Mouse (Mus musculus): ENCODE results near the gene Notum. TPM values are rescaled to one million over a fixed set of nuclear protein-coding genes. Genes with fewer than 3 reads are reported as not detected.

The Notum gene
- polyA plus RNA-seq, 1 experiment from 2014 or later = 0.29 TPM

GRCm38 (mm10) chr11:120625152-120625775 is 35.7 kb downstream of the Notum start, which contains the start of gene Sirt7:
Gene Sirt7, minus strand, starts transcription at chr11:120625240.
- Histone ChIP-seq H3K9ac (replicated peaks) (peak within 1 kb of the TSS; percentile 98), H3K27me3 (ENCODE audit: insufficient read depth, low read length) (no peaks in the 10 kb centered on the region), H3K36me3 (replicated peaks; ENCODE audit: insufficient read depth, low read length) (peaks cover 43% of the 10 kb centered on the region), H3K27ac (ENCODE audit: low read depth) (peak within 1 kb of the TSS; percentile 97), H3K4me1 (ENCODE audit: insufficient read depth) (peaks cover 58% of the 10 kb centered on the region), H3K4me2 (ENCODE audit: low read depth, low read length) (peak within 1 kb of the TSS; percentile 78), H3K9me3 (ENCODE audit: low read length) (no peaks in the 10 kb centered on the region), H3K4me3 (ENCODE audit: low read depth, low read length) (peak within 1 kb of the TSS; percentile 99)
- 14% methylated on average over 5 of the region's 5 CpGs for WGBS (ENCODE audit: insufficient replicate concordance)
- ATAC-seq = no peak
- no peak for DNase-seq
- TF ChIP-seq EP300 (IDR thresholded peaks at IDR 0.05; ENCODE audit: low read depth) = peak; percentile 20; the same call in 1 of the 2 replicates
- no peak for TF ChIP-seq CTCF (IDR thresholded peaks at IDR 0.05; ENCODE audit: low read depth)

GRCm38 (mm10) chr11:120624680-120625111 is 36.3 kb downstream of the Notum start:
- H3K27me3 ChIP-seq (ENCODE audit: insufficient read depth, low read length) = no peaks in the 10 kb centered on the region
- DNase-seq = peak; percentile 89
- peaks cover 49% of the 10 kb centered on the region for H3K36me3 ChIP-seq (replicated peaks; ENCODE audit: insufficient read depth, low read length)
- no peaks in the 10 kb centered on the region for H3K9me3 ChIP-seq (ENCODE audit: low read length)
- WGBS (ENCODE audit: insufficient replicate concordance) = under 1% methylated on average over 46 of the region's 53 CpGs
- peak overlapping the region; percentile 99 for H3K4me3 ChIP-seq (ENCODE audit: low read depth, low read length)
- peaks cover 52% of the 10 kb centered on the region for H3K4me1 ChIP-seq (ENCODE audit: insufficient read depth)
- TF ChIP-seq CTCF (IDR thresholded peaks at IDR 0.05; ENCODE audit: low read depth) (no peak), EP300 (IDR thresholded peaks at IDR 0.05; ENCODE audit: low read depth) (no peak)
- H3K9ac ChIP-seq (replicated peaks) = peak overlapping the region; percentile 98
- peak overlapping the region; percentile 78 for H3K4me2 ChIP-seq (ENCODE audit: low read depth, low read length)
- peak; percentile 63 for ATAC-seq
- peak overlapping the region; percentile 97 for H3K27ac ChIP-seq (ENCODE audit: low read depth)

GRCm38 (mm10) chr11:120623961-120624679 is 36.9 kb downstream of the Notum start:
- peak overlapping the region; percentile 78 for H3K4me2 ChIP-seq (ENCODE audit: low read depth, low read length)
- H3K36me3 ChIP-seq (replicated peaks; ENCODE audit: insufficient read depth, low read length) = peaks cover 53% of the 10 kb centered on the region
- DNase-seq (peak; percentile 84), ATAC-seq (peak; percentile 78)
- H3K9ac ChIP-seq (replicated peaks) = peak overlapping the region; percentile 98
- peaks cover 46% of the 10 kb centered on the region for H3K4me1 ChIP-seq (ENCODE audit: insufficient read depth)
- H3K27me3 ChIP-seq (ENCODE audit: insufficient read depth, low read length) = no peaks in the 10 kb centered on the region
- TF ChIP-seq EP300 (IDR thresholded peaks at IDR 0.05; ENCODE audit: low read depth) (no peak), CTCF (IDR thresholded peaks at IDR 0.05; ENCODE audit: low read depth) (peak; percentile 87)
- 11% methylated on average over 30 of the region's 30 CpGs for WGBS (ENCODE audit: insufficient replicate concordance)
- peak overlapping the region; percentile 97 for H3K27ac ChIP-seq (ENCODE audit: low read depth)
- no peaks in the 10 kb centered on the region for H3K9me3 ChIP-seq (ENCODE audit: low read length)
- peak overlapping the region; percentile 99 for H3K4me3 ChIP-seq (ENCODE audit: low read depth, low read length)

- ATAC-seq = no peak
- no peak overlapping the region for H3K9ac ChIP-seq (replicated peaks)
- H3K4me3 ChIP-seq (ENCODE audit: low read depth, low read length) = no peak overlapping the region
- peaks cover 47% of the 10 kb centered on the region for H3K4me1 ChIP-seq (ENCODE audit: insufficient read depth)
- H3K9me3 ChIP-seq (ENCODE audit: low read length) = no peaks in the 10 kb centered on the region
- no peak overlapping the region for H3K27ac ChIP-seq (ENCODE audit: low read depth)
- 93% methylated on average over 6 of the region's 6 CpGs for WGBS (ENCODE audit: insufficient replicate concordance)
- no peaks in the 10 kb centered on the region for H3K27me3 ChIP-seq (ENCODE audit: insufficient read depth, low read length)
- TF ChIP-seq EP300 (IDR thresholded peaks at IDR 0.05; ENCODE audit: low read depth) (no peak), CTCF (IDR thresholded peaks at IDR 0.05; ENCODE audit: low read depth) (no peak)
- H3K4me2 ChIP-seq (ENCODE audit: low read depth, low read length) = no peak overlapping the region
- no peak for DNase-seq
- H3K36me3 ChIP-seq (replicated peaks; ENCODE audit: insufficient read depth, low read length) = peaks cover 57% of the 10 kb centered on the region
Observed at GRCm38 (mm10) chr11:120622805-120623204, 38.2 kb downstream of the Notum start.

- WGBS (ENCODE audit: insufficient replicate concordance) = 95% methylated on average over 14 of the region's 14 CpGs
- Histone ChIP-seq H3K9me3 (ENCODE audit: low read length) (no peaks in the 10 kb centered on the region), H3K27me3 (ENCODE audit: insufficient read depth, low read length) (no peaks in the 10 kb centered on the region), H3K27ac (ENCODE audit: low read depth) (no peak overlapping the region), H3K4me2 (ENCODE audit: low read depth, low read length) (no peak overlapping the region), H3K4me3 (ENCODE audit: low read depth, low read length) (no peak overlapping the region), H3K36me3 (replicated peaks; ENCODE audit: insufficient read depth, low read length) (peaks cover 56% of the 10 kb centered on the region), H3K9ac (replicated peaks) (no peak overlapping the region), H3K4me1 (ENCODE audit: insufficient read depth) (peaks cover 39% of the 10 kb centered on the region)
- ATAC-seq = no peak
- TF ChIP-seq EP300 (IDR thresholded peaks at IDR 0.05; ENCODE audit: low read depth) = no peak
- no peak for TF ChIP-seq CTCF (IDR thresholded peaks at IDR 0.05; ENCODE audit: low read depth)
- DNase-seq = no peak
Observed at GRCm38 (mm10) chr11:120620195-120620594, 40.8 kb downstream of the Notum start.
